Mouse (Mus musculus) CH12.LX (cell line): ENCODE data around the gene Trpc2.
A peak's percentile ranks its signal among the peaks of the same experiment; 100 is the strongest.

Experiments
- BHLHE40 ChIP-seq: IDR thresholded peaks from 2 replicates; pipeline ENCODE4 v1.6.1; 2011; ENCODE audit warnings: mild to moderate bottlenecking, low read depth, low read length, improper control_type of control experiment
- CHD2 ChIP-seq: IDR thresholded peaks from 2 replicates; pipeline ENCODE4 v1.6.1; 2011; ENCODE audit warnings: low read length, improper control_type of control experiment
- CTCF ChIP-seq, 2 experiments: IDR thresholded peaks in 1 of 2; conservative IDR thresholded peaks in 1 of 2; 2 replicates each; pipeline ENCODE4 v1.5.1; 2011 to 2012; ENCODE audit warnings: low read depth in 2 of 2, low read length in 2 of 2, improper control_type of control experiment in 1 of 2, inconsistent platforms in 1 of 2, mild to moderate bottlenecking in 1 of 2, moderate library complexity in 1 of 2
- EP300 ChIP-seq: IDR thresholded peaks from 2 replicates; pipeline ENCODE4 v1.6.1; 2011; ENCODE audit warnings: low read length, improper control_type of control experiment
- GABPA ChIP-seq: IDR thresholded peaks from 2 replicates; pipeline ENCODE4 v1.6.1; 2012; ENCODE audit warnings: low read depth, low read length, improper control_type of control experiment, inconsistent platforms; ENCODE audit not compliant: insufficient replicate concordance
- IRF4 ChIP-seq: IDR thresholded peaks from 2 replicates; pipeline ENCODE4 v1.6.1; 2014; ENCODE audit warnings: low read depth, mild to moderate bottlenecking, inconsistent platforms, low read length, improper control_type of control experiment
- MAX ChIP-seq: IDR thresholded peaks from 2 replicates; pipeline ENCODE4 v1.6.1; 2011; ENCODE audit warnings: low read length, improper control_type of control experiment
- POLR2A ChIP-seq: IDR thresholded peaks from 2 replicates; pipeline ENCODE4 v1.6.1; 2011; ENCODE audit warnings: low read depth, mild to moderate bottlenecking, improper control_type of control experiment, low read length
- POLR2AphosphoS2 ChIP-seq: IDR thresholded peaks from 2 replicates; pipeline ENCODE4 v1.6.1; 2011; ENCODE audit warnings: low read depth, low read length, improper control_type of control experiment
- UBTF ChIP-seq: IDR thresholded peaks from 2 replicates; pipeline ENCODE4 v1.6.1; 2012; ENCODE audit warnings: low read depth, mild to moderate bottlenecking, inconsistent platforms, low read length, improper control_type of control experiment, moderate library complexity
- USF1 ChIP-seq: IDR thresholded peaks from 2 replicates; pipeline ENCODE4 v1.6.1; 2014; ENCODE audit warnings: low read depth, mild to moderate bottlenecking, inconsistent platforms, low read length, improper control_type of control experiment
- USF2 ChIP-seq: conservative IDR thresholded peaks from 2 replicates; pipeline ENCODE4 v1.6.1; 2011; ENCODE audit warnings: low read depth, low read length, improper control_type of control experiment
- ZC3H11A ChIP-seq: IDR thresholded peaks from 2 replicates; pipeline ENCODE4 v1.6.1; 2012; ENCODE audit warnings: low read depth, mild to moderate bottlenecking, inconsistent platforms, low read length, improper control_type of control experiment

DNA sequence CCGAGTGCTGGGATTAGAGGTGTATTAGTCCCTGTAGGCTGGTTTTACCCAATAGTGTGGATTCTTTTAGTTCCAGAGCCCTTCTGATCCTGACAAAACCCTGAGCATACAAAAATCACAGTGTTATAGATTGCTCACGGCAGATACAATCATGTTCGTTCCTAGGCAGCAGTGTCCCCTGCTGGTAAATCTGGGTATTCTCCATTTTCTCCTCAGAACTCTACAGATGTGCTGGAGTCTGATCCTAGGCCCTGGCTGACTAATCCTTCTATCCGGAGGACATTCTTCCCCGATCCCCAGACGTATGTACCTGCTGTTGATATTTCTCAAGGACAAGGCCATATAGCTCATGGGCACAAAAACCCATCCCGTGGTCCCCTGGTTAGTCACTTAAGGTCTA lies 4.4 kb upstream of the Trpc2 start:
- no peak for TF ChIP-seq BHLHE40
- no peak for TF ChIP-seq USF1
- no peak for TF ChIP-seq POLR2A
- TF ChIP-seq CHD2: no peak
- TF ChIP-seq IRF4: no peak
- TF ChIP-seq EP300: no peak
- TF ChIP-seq CTCF (conservative IDR thresholded peaks at IDR 0.05 in 1 of 2, IDR thresholded peaks at IDR 0.05 in 1 of 2; ENCODE audit: low read depth in 2 of 2, low read length in 2 of 2): peak; percentile 76 to 79
- no peak for TF ChIP-seq UBTF
- no peak for TF ChIP-seq ZC3H11A
- no peak for TF ChIP-seq GABPA
- no peak for TF ChIP-seq POLR2AphosphoS2
- no peak for TF ChIP-seq MAX
- no peak for TF ChIP-seq USF2
